Mouse (Mus musculus) mouse trophoblast stem cell (cell line): ENCODE results near the gene Scfd2.

Experiments
- in situ Hi-C, 2 experiments: fragments of 300-500 bp; cut with MseI, MboI; formaldehyde crosslinking; loops; 2 replicates in 1 of 2; 3 replicates in 1 of 2; pipeline ENCODE4 v1.15.1; 2025

Gene Scfd2

DNA sequence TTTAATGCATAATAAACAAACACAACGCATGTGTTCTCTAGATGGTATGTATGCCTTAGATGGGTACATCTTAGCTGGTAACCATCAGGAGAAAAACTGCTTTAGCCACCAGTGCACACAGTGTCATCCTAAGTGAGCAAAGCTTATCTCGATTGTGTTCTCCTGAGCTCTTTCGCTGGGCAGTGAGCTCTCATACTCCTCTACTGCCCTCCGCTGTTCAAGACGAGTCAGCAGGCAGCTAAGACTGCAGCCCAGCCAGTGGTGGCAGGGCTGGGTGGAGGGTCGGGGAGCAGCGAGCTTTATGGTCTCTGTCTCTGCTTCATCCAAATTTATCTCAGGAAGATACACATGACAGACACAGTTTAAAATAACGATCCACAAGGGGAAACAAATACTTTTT, 248.0 kb downstream of the Scfd2 start:
- in situ Hi-C loops, result loop anchor here (10.0 to 25.0 kb wide), 3 partner anchors 429 to 599 kb away; no protein-coding TSS in a partner anchor

GRCm38 (mm10) chr5:74281480-74281879, 250.1 kb downstream of the Scfd2 start:
- in situ Hi-C loops, result loop anchor here (10.0 to 25.0 kb wide), 3 partner anchors 427 to 597 kb away; no protein-coding TSS in a partner anchor

DNA sequence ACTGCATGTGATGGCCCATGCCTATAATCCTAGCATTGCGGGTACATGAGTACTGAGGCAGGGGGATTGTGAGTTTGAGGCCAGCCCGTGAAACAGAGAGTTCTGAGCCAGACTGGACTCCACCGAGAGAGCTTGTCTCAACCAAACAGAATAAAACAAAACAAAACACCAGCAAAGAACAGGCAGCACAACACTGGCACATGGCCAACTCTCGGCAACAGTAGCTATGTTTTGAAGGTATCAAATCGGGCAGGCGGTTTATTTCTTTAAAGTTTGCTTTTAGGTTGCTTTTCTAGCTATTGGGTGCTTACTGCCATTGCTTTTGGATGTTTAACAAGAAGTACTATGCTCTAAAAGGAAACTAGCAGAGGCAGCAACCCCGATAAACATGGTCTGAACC, 251.9 kb downstream of the Scfd2 start:
- in situ Hi-C loops, result loop anchor here (10.0 to 25.0 kb wide), 5 partner anchors 175 to 595 kb away; no protein-coding TSS in a partner anchor

DNA sequence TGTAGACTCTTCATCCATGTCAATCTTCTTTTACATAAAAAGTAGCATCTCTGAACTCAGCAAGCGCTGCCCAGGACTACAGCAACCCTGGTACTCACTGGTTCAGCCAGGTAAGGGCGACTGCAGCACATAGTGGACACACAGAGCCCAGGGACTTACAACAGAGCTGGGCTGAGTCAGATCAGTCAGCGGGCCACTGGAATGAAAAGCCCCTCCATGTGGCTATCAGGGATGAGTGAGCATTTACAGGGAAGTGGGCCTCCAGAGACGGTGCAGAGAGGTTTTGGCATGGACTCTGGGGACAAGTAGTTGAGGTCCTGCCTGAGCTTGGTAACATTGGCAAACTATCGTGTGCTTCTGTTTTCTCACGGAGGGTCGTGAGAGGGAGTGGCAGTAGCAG, 253.1 kb downstream of the Scfd2 start:
- in situ Hi-C loops, result loop anchor here (10.0 to 25.0 kb wide), 3 partner anchors 174 to 591 kb away; no protein-coding TSS in a partner anchor

- in situ Hi-C loops, result loop anchor here (10.0 to 25.0 kb wide), 3 partner anchors 173 to 590 kb away; no protein-coding TSS in a partner anchor
Measured at GRCm38 (mm10) chr5:74277712-74278111, 253.8 kb downstream of the Scfd2 start.

- in situ Hi-C loops, result loop anchor here (10.0 to 25.0 kb wide), 3 partner anchors 172 to 590 kb away; no protein-coding TSS in a partner anchor
Measured at GRCm38 (mm10) chr5:74277216-74277615, 254.3 kb downstream of the Scfd2 start.

DNA sequence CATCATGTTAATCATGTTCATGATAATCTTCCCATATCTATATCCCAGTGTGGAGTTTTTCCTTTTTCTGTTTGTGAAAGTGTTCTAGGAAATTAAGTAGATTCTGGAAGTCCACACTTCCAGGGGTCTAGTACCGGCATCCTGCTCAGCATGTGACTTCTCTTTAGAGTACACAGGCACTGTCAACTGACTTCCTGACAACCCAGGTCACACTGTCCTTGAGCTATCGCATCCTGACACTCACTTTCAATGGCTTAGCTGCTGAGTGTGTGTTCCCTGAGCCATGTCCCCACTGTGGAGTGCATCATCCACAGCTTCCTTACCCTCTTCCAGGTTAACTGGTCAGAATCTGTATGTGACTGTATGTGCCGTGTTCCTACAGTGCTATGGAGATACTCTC, 258.2 kb downstream of the Scfd2 start:
- in situ Hi-C loops, result loop anchor here (10.0 kb wide), 2 partner anchors 169 to 199 kb away; no protein-coding TSS in a partner anchor

GRCm38 (mm10) chr5:74267736-74268369, 263.7 kb downstream of the Scfd2 start:
- in situ Hi-C loops, result no loop called here

GRCm38 (mm10) chr5:74267196-74267595, 264.4 kb downstream of the Scfd2 start:
- in situ Hi-C loops, result no loop called here

- in situ Hi-C loops, result no loop called here
Measured at GRCm38 (mm10) chr5:74266476-74266819, 265.1 kb downstream of the Scfd2 start.

GRCm38 (mm10) chr5:74265601-74266475, 265.7 kb downstream of the Scfd2 start:
- in situ Hi-C loops, result no loop called here

DNA sequence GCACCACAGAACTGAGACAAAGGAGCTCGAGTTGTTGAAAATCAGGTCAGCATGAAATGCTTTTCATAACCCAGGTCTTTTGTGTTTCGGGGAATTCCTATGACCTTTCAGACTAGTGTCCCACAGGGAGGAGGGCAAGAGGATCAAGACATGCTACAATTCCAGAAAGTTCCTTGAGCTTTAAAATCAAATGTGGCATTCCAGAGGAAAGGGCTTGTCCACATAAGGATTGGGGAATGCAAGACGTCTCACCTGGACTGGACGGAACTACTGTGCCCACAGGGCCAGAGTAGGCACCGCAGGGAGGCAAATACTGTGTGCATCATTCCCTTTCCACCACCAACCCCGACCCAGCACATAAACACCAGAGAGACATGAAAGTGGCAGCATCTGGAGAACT, 266.4 kb downstream of the Scfd2 start:
- in situ Hi-C loops, result no loop called here

GRCm38 (mm10) chr5:74264541-74264940, 267.0 kb downstream of the Scfd2 start:
- in situ Hi-C loops, result no loop called here

DNA sequence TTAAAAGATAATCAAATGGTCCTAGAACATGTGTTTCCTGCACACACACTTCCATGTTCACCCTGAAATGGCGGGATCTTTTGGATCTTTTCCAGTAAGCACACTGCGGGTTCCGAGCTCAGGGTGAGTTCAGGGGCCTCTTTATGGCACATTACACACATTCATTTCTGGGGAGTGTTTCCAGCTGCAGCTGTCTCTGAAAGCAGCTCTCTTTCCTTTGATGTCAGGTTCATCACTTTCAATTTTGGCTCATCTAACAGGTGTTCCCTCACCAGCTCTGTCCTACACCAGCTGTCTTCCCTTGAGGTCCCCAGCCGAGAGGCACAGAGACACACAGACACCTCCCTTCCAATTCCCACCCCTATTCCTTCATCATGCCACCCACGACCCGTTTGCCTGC, 270.5 kb downstream of the Scfd2 start:
- in situ Hi-C loops, result no loop called here

DNA sequence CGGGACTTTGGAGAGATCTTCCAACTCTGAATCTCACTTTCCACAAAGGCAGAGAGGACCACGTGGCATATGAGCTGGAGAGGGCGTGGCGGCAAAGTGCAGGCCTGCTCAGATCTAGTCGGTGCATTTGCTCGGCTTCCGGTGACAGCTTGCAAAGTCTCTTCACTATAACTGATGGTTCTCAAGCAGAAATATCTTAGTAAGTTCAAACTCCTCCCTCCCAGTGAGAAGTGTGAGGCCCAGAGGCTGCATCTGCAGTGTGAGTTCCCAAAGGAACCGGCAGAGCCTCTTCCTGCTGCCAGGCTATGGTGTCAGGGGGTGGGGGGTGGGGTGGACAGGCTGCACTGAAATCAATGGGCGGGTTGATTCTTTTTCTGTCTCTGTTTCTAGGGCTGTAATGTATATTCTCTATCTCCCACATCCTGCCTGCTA, 271.2 kb downstream of the Scfd2 start:
- in situ Hi-C loops, result no loop called here

GRCm38 (mm10) chr5:74256705-74257104, 274.9 kb downstream of the Scfd2 start:
- in situ Hi-C loops, result no loop called here

- in situ Hi-C loops, result no loop called here
Measured at GRCm38 (mm10) chr5:74254996-74255395, 276.6 kb downstream of the Scfd2 start.

DNA sequence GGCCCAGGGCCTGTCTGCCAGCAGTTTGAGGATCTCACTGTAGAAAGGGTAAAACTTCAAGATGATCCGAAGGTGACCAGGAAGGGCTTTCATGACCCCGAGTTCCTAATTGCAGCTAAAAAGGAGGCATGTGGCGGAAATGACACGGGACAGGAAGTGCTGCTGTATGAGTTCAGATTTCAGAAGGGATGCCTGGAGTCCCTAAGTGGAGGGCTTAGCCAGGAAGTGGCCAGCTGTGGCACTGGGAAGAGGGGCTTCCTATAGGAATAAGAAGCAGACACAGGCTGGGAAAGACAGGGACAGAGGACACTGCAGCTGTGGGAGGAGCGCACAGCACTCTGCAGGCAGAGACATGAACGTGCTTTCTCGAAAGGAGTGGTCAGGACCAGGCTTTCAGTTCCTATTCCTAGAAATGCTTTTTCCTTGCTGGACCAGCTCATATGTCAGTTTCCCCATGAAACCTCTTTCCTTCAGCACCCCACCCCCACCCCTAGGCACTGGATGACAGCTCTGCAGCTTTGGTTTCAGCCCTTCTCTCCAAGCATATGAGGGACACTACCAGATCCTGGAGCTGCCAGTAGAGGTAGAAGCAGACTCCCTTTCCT, 277.7 kb downstream of the Scfd2 start:
- in situ Hi-C loops, result no loop called here

GRCm38 (mm10) chr5:74252672-74253286, 278.8 kb downstream of the Scfd2 start:
- in situ Hi-C loops, result no loop called here

DNA sequence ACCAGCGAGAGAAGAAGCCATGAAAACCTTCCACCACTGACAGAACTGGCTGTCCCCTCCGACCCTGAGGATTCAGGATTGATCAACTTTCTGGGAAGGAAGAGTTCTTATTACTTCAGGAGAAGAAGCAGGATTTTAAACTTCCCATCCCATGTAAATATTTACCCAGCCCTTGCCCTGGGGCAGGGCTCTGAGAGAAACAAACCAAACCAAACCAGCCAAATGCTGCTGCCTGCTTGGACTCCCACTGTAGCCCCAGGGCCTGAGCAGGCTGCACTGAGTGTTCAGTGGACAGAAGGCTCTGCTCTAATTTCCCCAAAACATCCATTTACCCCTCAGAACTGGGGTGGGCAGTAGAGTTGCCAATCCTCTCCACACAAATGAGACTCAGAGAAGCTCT, 280.6 kb downstream of the Scfd2 start:
- in situ Hi-C loops, result no loop called here

DNA sequence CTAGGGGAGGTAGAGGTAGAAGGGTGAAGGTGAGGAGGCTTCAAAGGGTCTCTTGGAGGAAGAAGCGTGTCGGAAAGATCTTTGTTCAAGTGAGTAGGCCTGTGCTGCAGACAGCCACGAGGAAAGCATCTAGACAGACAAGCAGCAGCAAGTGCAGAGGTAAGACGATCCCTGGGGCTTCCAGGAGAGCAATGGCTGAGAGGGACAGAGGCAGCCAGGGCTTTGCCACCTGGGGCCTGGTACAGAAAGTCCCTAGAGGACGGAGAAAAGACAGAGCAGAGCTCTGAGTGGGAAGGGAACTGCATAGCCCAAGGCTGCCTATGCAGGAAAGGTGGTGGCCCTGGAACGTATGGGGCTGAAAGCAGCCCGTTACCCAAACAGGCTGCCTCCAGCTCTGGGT, 281.3 kb downstream of the Scfd2 start:
- in situ Hi-C loops, result no loop called here

GRCm38 (mm10) chr5:74249794-74250193, 281.8 kb downstream of the Scfd2 start:
- in situ Hi-C loops, result no loop called here
